Mouse (Mus musculus) CH12.LX (cell line): ENCODE measurements around the gene Ccdc148. TPM values are rescaled to one million over a fixed set of nuclear protein-coding genes. Genes with fewer than 3 reads are reported as not detected.

Source experiments
- DNase-seq: peaks from one replicate; pipeline ENCODE4 v3.0.0-alpha.2; 2013; ENCODE audit errors: extremely low read depth
- H3K27ac ChIP-seq: 2 replicates; pipeline ENCODE4 v1.5.1; 2012; ENCODE audit warnings: low read depth, mild to moderate bottlenecking, control low read depth, moderate library complexity; ENCODE audit not compliant: insufficient read depth
- H3K27me3 ChIP-seq: replicated peaks from 2 replicates; pipeline ENCODE3; 2012; ENCODE audit warnings: inconsistent platforms
- H3K36me3 ChIP-seq, 2 experiments: replicated peaks in 1 of 2; 2 replicates each; pipeline versions ENCODE3 to v1.6.1; 2012; ENCODE audit warnings: inconsistent platforms in 1 of 2, low read length in 1 of 2, mild to moderate bottlenecking in 1 of 2, mixed read lengths in 1 of 2, moderate library complexity in 1 of 2; ENCODE audit not compliant: control insufficient read depth in 1 of 2, insufficient read depth in 1 of 2
- H3K4me1 ChIP-seq, 2 experiments: 2 replicates each; pipeline ENCODE4 v1.6.1; 2012; ENCODE audit warnings: inconsistent platforms in 1 of 2, moderate library complexity in 1 of 2; ENCODE audit not compliant: insufficient read depth in 2 of 2, control insufficient read depth in 1 of 2
- H3K4me2 ChIP-seq: 2 replicates; pipeline ENCODE4 v1.6.1; 2012; ENCODE audit warnings: low read depth, mild to moderate bottlenecking, control low read depth; ENCODE audit not compliant: poor library complexity, insufficient read depth, severe bottlenecking
- H3K4me3 ChIP-seq, 3 experiments: fragments of 150-350 bp in 1 of 3; sonication (generic) in 1 of 3; replicated peaks in 1 of 3; 2 replicates each; pipeline versions ENCODE3 to v1.5.1; 2011 to 2012; ENCODE audit warnings: low read depth in 2 of 3, low read length in 2 of 3, mild to moderate bottlenecking in 2 of 3, moderate library complexity in 2 of 3, control low read depth in 1 of 3, improper control_type of control experiment in 1 of 3, inconsistent platforms in 1 of 3, mixed read lengths in 1 of 3; ENCODE audit not compliant: poor library complexity in 1 of 3
- H3K79me2 ChIP-seq: replicated peaks from 2 replicates; pipeline ENCODE4 v1.6.1; 2012; ENCODE audit warnings: mild to moderate bottlenecking, moderate library complexity; ENCODE audit not compliant: control insufficient read depth, poor library complexity, insufficient read depth, severe bottlenecking; ENCODE audit errors: extremely low read depth
- H3K9ac ChIP-seq: 2 replicates; pipeline ENCODE4 v1.6.1; 2012; ENCODE audit warnings: low read depth, mild to moderate bottlenecking, control low read depth, moderate library complexity; ENCODE audit not compliant: insufficient read depth
- H3K9me3 ChIP-seq: replicated peaks from 2 replicates; pipeline ENCODE3; 2012; ENCODE audit warnings: low read length, inconsistent platforms, mixed read lengths
- BHLHE40 ChIP-seq: IDR thresholded peaks from 2 replicates; pipeline ENCODE4 v1.6.1; 2011; ENCODE audit warnings: mild to moderate bottlenecking, low read depth, low read length, improper control_type of control experiment
- CHD2 ChIP-seq: IDR thresholded peaks from 2 replicates; pipeline ENCODE4 v1.6.1; 2011; ENCODE audit warnings: low read length, improper control_type of control experiment
- CTCF ChIP-seq, 2 experiments: IDR thresholded peaks in 1 of 2; conservative IDR thresholded peaks in 1 of 2; 2 replicates each; pipeline ENCODE4 v1.5.1; 2011 to 2012; ENCODE audit warnings: low read depth in 2 of 2, low read length in 2 of 2, improper control_type of control experiment in 1 of 2, inconsistent platforms in 1 of 2, mild to moderate bottlenecking in 1 of 2, moderate library complexity in 1 of 2
- ELF1 ChIP-seq: IDR thresholded peaks from 2 replicates; pipeline ENCODE4 v1.6.1; 2014; ENCODE audit warnings: low read depth, mild to moderate bottlenecking, inconsistent platforms, low read length, improper control_type of control experiment
- EP300 ChIP-seq: IDR thresholded peaks from 2 replicates; pipeline ENCODE4 v1.6.1; 2011; ENCODE audit warnings: low read length, improper control_type of control experiment
- ETS1 ChIP-seq: conservative IDR thresholded peaks from 2 replicates; pipeline ENCODE4 v1.6.1; 2012; ENCODE audit warnings: low read depth, mild to moderate bottlenecking, inconsistent platforms, low read length, improper control_type of control experiment, moderate library complexity
- GABPA ChIP-seq: IDR thresholded peaks from 2 replicates; pipeline ENCODE4 v1.6.1; 2012; ENCODE audit warnings: low read depth, low read length, improper control_type of control experiment, inconsistent platforms; ENCODE audit not compliant: insufficient replicate concordance
- HCFC1 ChIP-seq: IDR thresholded peaks from 2 replicates; pipeline ENCODE4 v1.6.1; 2012; ENCODE audit warnings: low read depth, mild to moderate bottlenecking, inconsistent platforms, low read length, improper control_type of control experiment
- IRF4 ChIP-seq: IDR thresholded peaks from 2 replicates; pipeline ENCODE4 v1.6.1; 2014; ENCODE audit warnings: low read depth, mild to moderate bottlenecking, inconsistent platforms, low read length, improper control_type of control experiment
- MAFK ChIP-seq: IDR thresholded peaks from 2 replicates; pipeline ENCODE4 v1.6.1; 2011; ENCODE audit warnings: low read length, improper control_type of control experiment; ENCODE audit not compliant: insufficient replicate concordance
- MAX ChIP-seq: IDR thresholded peaks from 2 replicates; pipeline ENCODE4 v1.6.1; 2011; ENCODE audit warnings: low read length, improper control_type of control experiment
- MAZ ChIP-seq: IDR thresholded peaks from 2 replicates; pipeline ENCODE4 v1.6.1; 2012; ENCODE audit warnings: low read depth, mild to moderate bottlenecking, inconsistent platforms, low read length, improper control_type of control experiment, moderate library complexity
- MEF2A ChIP-seq: IDR thresholded peaks from 2 replicates; pipeline ENCODE4 v1.6.1; 2014; ENCODE audit warnings: low read depth, mild to moderate bottlenecking, inconsistent platforms, low read length, improper control_type of control experiment, borderline replicate concordance
- PAX5 ChIP-seq: IDR thresholded peaks from 2 replicates; pipeline ENCODE4 v1.6.1; 2012; ENCODE audit warnings: low read length, inconsistent platforms, mixed read lengths
- POLR2A ChIP-seq: IDR thresholded peaks from 2 replicates; pipeline ENCODE4 v1.6.1; 2011; ENCODE audit warnings: low read depth, mild to moderate bottlenecking, improper control_type of control experiment, low read length
- RAD21 ChIP-seq: IDR thresholded peaks from 2 replicates; pipeline ENCODE4 v1.6.1; 2011; ENCODE audit warnings: low read depth, mild to moderate bottlenecking, low read length, improper control_type of control experiment, moderate library complexity
- SIN3A ChIP-seq: IDR thresholded peaks from 2 replicates; pipeline ENCODE4 v1.6.1; 2012; ENCODE audit warnings: low read length, improper control_type of control experiment, inconsistent platforms
- TBP ChIP-seq: conservative IDR thresholded peaks from 2 replicates; pipeline ENCODE4 v1.6.1; 2011; ENCODE audit warnings: low read depth, low read length, improper control_type of control experiment
- UBTF ChIP-seq: IDR thresholded peaks from 2 replicates; pipeline ENCODE4 v1.6.1; 2012; ENCODE audit warnings: low read depth, mild to moderate bottlenecking, inconsistent platforms, low read length, improper control_type of control experiment, moderate library complexity
- USF1 ChIP-seq: IDR thresholded peaks from 2 replicates; pipeline ENCODE4 v1.6.1; 2014; ENCODE audit warnings: low read depth, mild to moderate bottlenecking, inconsistent platforms, low read length, improper control_type of control experiment
- USF2 ChIP-seq: conservative IDR thresholded peaks from 2 replicates; pipeline ENCODE4 v1.6.1; 2011; ENCODE audit warnings: low read depth, low read length, improper control_type of control experiment
- ZC3H11A ChIP-seq: IDR thresholded peaks from 2 replicates; pipeline ENCODE4 v1.6.1; 2012; ENCODE audit warnings: low read depth, mild to moderate bottlenecking, inconsistent platforms, low read length, improper control_type of control experiment
- ZKSCAN1 ChIP-seq: IDR thresholded peaks from 2 replicates; pipeline ENCODE4 v1.6.1; 2012; ENCODE audit warnings: low read depth, inconsistent platforms, low read length, improper control_type of control experiment, borderline replicate concordance
- ZMIZ1 ChIP-seq: IDR thresholded peaks from 2 replicates; pipeline ENCODE4 v1.6.1; 2012; ENCODE audit warnings: low read depth, mild to moderate bottlenecking, inconsistent platforms, low read length, improper control_type of control experiment
- ZNF384 ChIP-seq: IDR thresholded peaks from 2 replicates; pipeline ENCODE4 v1.6.1; 2012; ENCODE audit warnings: low read depth, low read length, improper control_type of control experiment, inconsistent platforms
- dilution Hi-C: fragments of 300-500 bp; cut with MboI; formaldehyde crosslinking; loops from 2 replicates; pipeline ENCODE4 v1.14.3; 2020; ENCODE audit warnings: low sequenced_read_pairs; ENCODE audit not compliant: extremely low pct_unique_long_range_greater_than_20kb, extremely low pct_ligation_motif_present
- in situ Hi-C: fragments of 300-500 bp; cut with MboI; formaldehyde crosslinking; loops from 3 replicates; pipeline ENCODE4 v1.14.3; 2019; ENCODE audit warnings: low sequenced_read_pairs, low pct_ligation_motif_present, low pct_unique_long_range_greater_than_20kb, mixed read lengths
- polyA plus RNA-seq: library from polyadenylated mRNA; unstranded; fragments of >175 nt; gene quantifications from 2 replicates; pipeline ENCODE4 v1.2.1, GENCODE M21; 2012; ENCODE audit warnings: low read depth; ENCODE audit not compliant: insufficient read length
- total RNA-seq, 2 experiments: library from RNA; depleted of rRNA; stranded (reverse); fragments of 300-350 nt in 1 of 2; fragments of >200 nt in 1 of 2; gene quantifications; 2 replicates each; pipeline ENCODE4 v1.2.3; 2012 to 2014

The Ccdc148 gene
- total and polyA plus RNA-seq, 3 experiments, result not detected

GRCm38 (mm10) chr2:59178960-59179359, 18.5 kb upstream of the Ccdc148 start:
- no peaks in the 10 kb centered on the region for H3K4me1 ChIP-seq

GRCm38 (mm10) chr2:59178191-59178590, 17.7 kb upstream of the Ccdc148 start:
- H3K79me2 ChIP-seq, result no peaks in the 10 kb centered on the region
- H3K9ac ChIP-seq, result no peak overlapping the region
- no peaks in the 10 kb centered on the region for H3K4me1 ChIP-seq
- H3K4me2 ChIP-seq, result no peak overlapping the region
- H3K27ac ChIP-seq, result no peak overlapping the region
- peaks cover 77% of the 10 kb centered on the region for H3K9me3 ChIP-seq
- no peak for DNase-seq
- in situ Hi-C loops, result no loop called here
- no peaks in the 10 kb centered on the region for H3K27me3 ChIP-seq
- no peak for TF ChIP-seq ZC3H11A
- TF ChIP-seq ZNF384, result no peak
- TF ChIP-seq USF1, result no peak
- TF ChIP-seq GABPA, result no peak
- no peak overlapping the region for H3K4me3 ChIP-seq
- H3K36me3 ChIP-seq, result no peaks in the 10 kb centered on the region
- dilution Hi-C loops, result no loop called here

More at GRCm38 (mm10) chr2:59178960-59179359, 18.5 kb upstream of the Ccdc148 start:
- H3K27ac ChIP-seq, result no peak overlapping the region
- H3K4me2 ChIP-seq, result no peak overlapping the region
- no peak for TF ChIP-seq POLR2A
- TF ChIP-seq CHD2, result no peak
- no peak for TF ChIP-seq PAX5
- TF ChIP-seq TBP, result no peak
- no peak for TF ChIP-seq ZKSCAN1
- TF ChIP-seq MAFK, result no peak
- no peak for TF ChIP-seq ZC3H11A
- TF ChIP-seq MAX, result no peak
- TF ChIP-seq CTCF (conservative IDR thresholded peaks at IDR 0.05 in 1 of 2, IDR thresholded peaks at IDR 0.05 in 1 of 2; ENCODE audit: low read depth in 2 of 2, low read length in 2 of 2), result no peak
- TF ChIP-seq ZMIZ1, result no peak
- H3K9ac ChIP-seq, result no peak overlapping the region
- H3K36me3 ChIP-seq, result no peaks in the 10 kb centered on the region
- DNase-seq, result no peak
- dilution Hi-C loops (no loop called here), in situ Hi-C loops (no loop called here)
- H3K9me3 ChIP-seq, result peaks cover 75% of the 10 kb centered on the region
- no peaks in the 10 kb centered on the region for H3K79me2 ChIP-seq
- H3K4me3 ChIP-seq, result no peak overlapping the region
- no peaks in the 10 kb centered on the region for H3K27me3 ChIP-seq

DNA sequence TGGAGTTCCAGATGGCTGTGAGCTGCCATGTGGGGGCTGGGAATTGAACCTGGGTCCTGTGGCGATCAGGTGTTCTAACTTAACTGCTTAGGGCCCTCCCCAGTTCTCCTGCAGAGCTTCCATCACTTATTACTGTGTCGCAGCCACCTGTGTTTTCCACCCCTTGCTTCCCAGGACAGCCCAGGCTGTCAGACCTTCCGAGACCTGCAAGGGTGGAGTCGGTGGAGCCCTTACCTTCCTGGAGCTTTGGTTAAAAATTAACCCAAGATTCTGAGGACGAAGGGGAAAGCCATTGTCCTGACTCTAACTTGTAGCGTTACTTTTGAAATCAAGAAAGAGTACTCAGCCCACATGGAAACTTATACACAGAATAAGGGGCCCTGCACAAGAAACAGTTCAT, 15.4 kb upstream of the Ccdc148 start:
- Histone ChIP-seq H3K4me3 (no peak overlapping the region), H3K27me3 (no peaks in the 10 kb centered on the region), H3K9me3 (peaks cover 73% of the 10 kb centered on the region), H3K4me1 (no peaks in the 10 kb centered on the region), H3K9ac (no peak overlapping the region), H3K79me2 (no peaks in the 10 kb centered on the region), H3K36me3 (no peaks in the 10 kb centered on the region), H3K4me2 (no peak overlapping the region), H3K27ac (no peak overlapping the region)
- no peak for TF ChIP-seq MAX
- TF ChIP-seq ETS1, result no peak
- no peak for TF ChIP-seq RAD21
- TF ChIP-seq BHLHE40, result no peak
- no peak for TF ChIP-seq SIN3A
- no peak for TF ChIP-seq USF2
- no peak for TF ChIP-seq ELF1
- no peak for TF ChIP-seq USF1
- TF ChIP-seq ZKSCAN1, result no peak
- no peak for TF ChIP-seq MAZ
- no peak for TF ChIP-seq UBTF
- TF ChIP-seq IRF4, result no peak
- no peak for TF ChIP-seq MEF2A
- no peak for TF ChIP-seq MAFK
- TF ChIP-seq HCFC1, result no peak
- TF ChIP-seq POLR2A, result no peak
- no peak for TF ChIP-seq EP300
- DNase-seq, result no peak
- dilution Hi-C loops, result no loop called here
- in situ Hi-C loops, result no loop called here
